Mouse (Mus musculus): ENCODE data around the gene Tti1.

GRCm38 (mm10) chr2:157944156-157944893 lies 83.9 kb downstream of the Tti1 start:
- TF ChIP-seq CTCF (IDR thresholded peaks at IDR 0.05) (no peak), EP300 (IDR thresholded peaks at IDR 0.05) (no peak)

All from lung, postnatal 0 days (tissue).